Mouse (Mus musculus): ENCODE measurements at regions not wholly inside any gene's neighbourhood (a gene's known extent, or its start where the extent isn't known, plus 50 kb on each side); places are given as distances from the start of the nearest gene placed in this dataset.
A peak's percentile ranks its signal among the peaks of the same experiment; 100 is the strongest.

- no peak for DNase-seq
Measured at GRCm38 (mm10) chr5:82472146-82472545, 882.8 kb downstream of the Tecrl start.

- no peak for DNase-seq
Measured at GRCm38 (mm10) chr5:82464272-82464671, 890.7 kb downstream of the Tecrl start.

- no peak for DNase-seq
Measured at GRCm38 (mm10) chr5:82441288-82441687, 913.7 kb downstream of the Tecrl start.

- DNase-seq = no peak
Measured at GRCm38 (mm10) chr5:82440126-82440525, 914.9 kb downstream of the Tecrl start.

- no peak for DNase-seq
Measured at GRCm38 (mm10) chr5:82420396-82420795, 934.6 kb downstream of the Tecrl start.

- DNase-seq = no peak
Measured at GRCm38 (mm10) chr5:82396632-82397234, 958.3 kb downstream of the Tecrl start.

GRCm38 (mm10) chr5:82361624-82362023 is 993.4 kb downstream of the Tecrl start:
- DNase-seq = no peak

GRCm38 (mm10) chr5:82356336-82356735 is 998.7 kb downstream of the Tecrl start:
- DNase-seq = no peak

GRCm38 (mm10) chr5:82351089-82351488 is 1003.9 kb downstream of the Tecrl start:
- no peak for DNase-seq

- DNase-seq = peak; percentile 6 to 67
Measured at GRCm38 (mm10) chr5:82346672-82347071, 1008.3 kb downstream of the Tecrl start.

- no peak for DNase-seq
Measured at GRCm38 (mm10) chr5:82324354-82324753, 1030.6 kb downstream of the Tecrl start.

- DNase-seq = no peak
Measured at GRCm38 (mm10) chr5:82319709-82320333, 1035.2 kb downstream of the Tecrl start.

GRCm38 (mm10) chr5:82312054-82312453 is 1042.9 kb downstream of the Tecrl start:
- peak in 1 of 2 experiments; percentile 10 for DNase-seq

- no peak for DNase-seq
Measured at GRCm38 (mm10) chr5:82288069-82288845, 1066.7 kb downstream of the Tecrl start.

GRCm38 (mm10) chr5:82253356-82254104 is 1101.5 kb downstream of the Tecrl start:
- no peak for DNase-seq

- no peak for DNase-seq
Measured at GRCm38 (mm10) chr5:82226329-82226728, 1128.7 kb downstream of the Tecrl start.

- DNase-seq = no peak
Measured at GRCm38 (mm10) chr5:82223622-82224021, 1131.4 kb downstream of the Tecrl start.

- no peak for DNase-seq
Measured at GRCm38 (mm10) chr5:82203606-82204005, 1151.4 kb downstream of the Tecrl start.
